Mouse (Mus musculus) heart, embryonic 12.5 days (tissue): Measurements from ENCODE around the gene Abt1. TPM values are rescaled to one million over a fixed set of nuclear protein-coding genes. Genes with fewer than 3 reads are reported as not detected.
A peak's percentile ranks its signal among the peaks of the same experiment; 100 is the strongest.

ENCODE experiments used
- ATAC-seq: fragments of 200-750 bp; cut with Nextera tagmentation; 2 replicates; pipeline ENCODE4 v1.8.0; 2017; ENCODE audit warnings: moderate TSS enrichment, moderate library complexity; ENCODE audit not compliant: insufficient number of reproducible peaks, low FRiP score
- H3K27ac ChIP-seq: fragments of 300-500 bp; sonication (generic); 2 replicates; pipeline ENCODE4 v1.5.1; 2016; ENCODE audit warnings: mild to moderate bottlenecking, moderate library complexity; ENCODE audit not compliant: poor library complexity, severe bottlenecking
- H3K27me3 ChIP-seq: fragments of 300-500 bp; sonication (generic); replicated peaks from 2 replicates; pipeline ENCODE4 v1.6.1; 2016; ENCODE audit warnings: mild to moderate bottlenecking, moderate library complexity
- H3K36me3 ChIP-seq: fragments of 300-500 bp; sonication (generic); 2 replicates; pipeline ENCODE4 v1.6.1; 2016; ENCODE audit warnings: mild to moderate bottlenecking, moderate library complexity
- H3K4me1 ChIP-seq: fragments of 300-500 bp; sonication (generic); replicated peaks from 2 replicates; pipeline ENCODE4 v1.6.1; 2016; ENCODE audit warnings: mild to moderate bottlenecking
- H3K4me2 ChIP-seq: fragments of 300-500 bp; sonication (generic); 2 replicates; pipeline ENCODE4 v1.6.1; 2016; ENCODE audit warnings: mild to moderate bottlenecking, moderate library complexity
- H3K4me3 ChIP-seq: fragments of 300-500 bp; sonication (generic); 2 replicates; pipeline ENCODE4 v1.5.1; 2016; ENCODE audit warnings: mild to moderate bottlenecking
- H3K9ac ChIP-seq: fragments of 300-500 bp; sonication (generic); 2 replicates; pipeline ENCODE4 v1.6.1; 2016; ENCODE audit warnings: mild to moderate bottlenecking, moderate library complexity
- H3K9me3 ChIP-seq: fragments of 300-500 bp; sonication (generic); replicated peaks from 2 replicates; pipeline ENCODE4 v1.6.1; 2016; ENCODE audit warnings: mild to moderate bottlenecking, moderate library complexity
- WGBS: fragments of 180-500 bp; shearing (Covaris S2); methylation state at CpG from one replicate; pipeline ENCODE4 v1.1.7; 2016; 5-methylcytosine and 5-hydroxymethylcytosine counted together
- polyA plus RNA-seq: library from polyadenylated mRNA; unstranded; fragments of >200 nt; fragmentation: Nextera tagmentation; extraction: Ambion mirVana; gene quantifications from 2 replicates; pipeline ENCODE4 v1.2.1, GENCODE M21; 2016

Gene Abt1
- polyA plus RNA-seq, 1 experiment from 2014 or later, result 8.1 TPM

GRCm38 (mm10) chr13:23431351-23431771 is 7.7 kb upstream of the Abt1 start:
- Histone ChIP-seq H3K27me3 (no peaks in the 10 kb centered on the region), H3K4me1 (peaks cover 22% of the 10 kb centered on the region; the same call in 1 of the 2 replicates), H3K4me2 (peak overlapping the region; percentile 71), H3K36me3 (no peaks in the 10 kb centered on the region), H3K4me3 (peak overlapping the region; percentile 67), H3K9me3 (no peaks in the 10 kb centered on the region), H3K27ac (peak overlapping the region; percentile 91), H3K9ac (peak overlapping the region; percentile 78)
- ATAC-seq, result peak; percentile 67
- WGBS, result under 1% methylated on average over 15 of the region's 15 CpGs

GRCm38 (mm10) chr13:23430734-23431133 is 7.1 kb upstream of the Abt1 start:
- Histone ChIP-seq H3K27ac (peak overlapping the region; percentile 91), H3K9me3 (no peaks in the 10 kb centered on the region), H3K4me3 (peak overlapping the region; percentile 67), H3K4me1 (peaks cover 22% of the 10 kb centered on the region; the same call in 1 of the 2 replicates), H3K36me3 (no peaks in the 10 kb centered on the region), H3K9ac (peak overlapping the region; percentile 78), H3K27me3 (no peaks in the 10 kb centered on the region), H3K4me2 (peak overlapping the region; percentile 71)
- ATAC-seq, result peak; percentile 67
- WGBS, result under 1% methylated on average over 17 of the region's 17 CpGs

GRCm38 (mm10) chr13:23429771-23430380 is 6.2 kb upstream of the Abt1 start:
- ATAC-seq, result no peak
- Histone ChIP-seq H3K27ac (peak overlapping the region; percentile 91; the same call in 1 of the 2 replicates), H3K4me3 (peak overlapping the region; percentile 67), H3K36me3 (no peaks in the 10 kb centered on the region), H3K9me3 (no peaks in the 10 kb centered on the region), H3K4me1 (peaks cover 25% of the 10 kb centered on the region; the same call in 1 of the 2 replicates), H3K4me2 (peak overlapping the region; percentile 71), H3K9ac (peak overlapping the region; percentile 78), H3K27me3 (no peaks in the 10 kb centered on the region)
- 38% methylated on average over 10 of the region's 10 CpGs for WGBS

GRCm38 (mm10) chr13:23428166-23428993 is 4.7 kb upstream of the Abt1 start:
- Histone ChIP-seq H3K4me3 (no peak overlapping the region), H3K9ac (no peak overlapping the region), H3K4me1 (peaks cover 20% of the 10 kb centered on the region; the same call in 1 of the 2 replicates), H3K36me3 (no peaks in the 10 kb centered on the region), H3K4me2 (peak overlapping the region; percentile 7), H3K27ac (no peak overlapping the region), H3K27me3 (no peaks in the 10 kb centered on the region), H3K9me3 (no peaks in the 10 kb centered on the region)
- WGBS, result 51% methylated on average over 16 of the region's 16 CpGs
- no peak for ATAC-seq

- Histone ChIP-seq H3K9me3 (no peaks in the 10 kb centered on the region), H3K9ac (no peak overlapping the region), H3K36me3 (peaks cover under 1% of the 10 kb centered on the region; the same call in 1 of the 2 replicates), H3K27me3 (no peaks in the 10 kb centered on the region), H3K4me1 (peaks cover 26% of the 10 kb centered on the region), H3K4me3 (no peak overlapping the region), H3K27ac (no peak overlapping the region), H3K4me2 (0 out of 2 replicates have a peak overlapping the region, but pooled peaks have one; percentile 0)
- no peak for ATAC-seq
- WGBS, result 62% methylated on average over 10 of the region's 10 CpGs
Observed at GRCm38 (mm10) chr13:23427401-23427910, 3.8 kb upstream of the Abt1 start.

- H3K4me2 ChIP-seq, result 0 out of 2 replicates have a peak overlapping the region, but pooled peaks have one; percentile 0
- no peak overlapping the region for H3K27ac ChIP-seq
- peaks cover 28% of the 10 kb centered on the region for H3K4me1 ChIP-seq
- no peak for ATAC-seq
- WGBS, result 17% methylated on average over 14 of the region's 14 CpGs
- H3K27me3 ChIP-seq, result no peaks in the 10 kb centered on the region
- no peak overlapping the region for H3K4me3 ChIP-seq
- H3K9ac ChIP-seq, result no peak overlapping the region
- H3K36me3 ChIP-seq, result peaks cover 6% of the 10 kb centered on the region
- no peaks in the 10 kb centered on the region for H3K9me3 ChIP-seq
Observed at GRCm38 (mm10) chr13:23426922-23427321, 3.3 kb upstream of the Abt1 start.

- peaks cover 12% of the 10 kb centered on the region for H3K36me3 ChIP-seq
- no peak overlapping the region for H3K4me3 ChIP-seq
- no peak overlapping the region for H3K27ac ChIP-seq
- 12% methylated on average over 8 of the region's 8 CpGs for WGBS
- no peaks in the 10 kb centered on the region for H3K27me3 ChIP-seq
- no peak for ATAC-seq
- H3K4me2 ChIP-seq, result no peak overlapping the region
- H3K9me3 ChIP-seq, result no peaks in the 10 kb centered on the region
- peaks cover 28% of the 10 kb centered on the region for H3K4me1 ChIP-seq
- no peak overlapping the region for H3K9ac ChIP-seq
Observed at GRCm38 (mm10) chr13:23426335-23426734, 2.7 kb upstream of the Abt1 start.

GRCm38 (mm10) chr13:23425505-23425904 is 1.8 kb upstream of the Abt1 start:
- Histone ChIP-seq H3K4me2 (peak overlapping the region; percentile 72), H3K4me3 (no peak overlapping the region), H3K4me1 (peaks cover 28% of the 10 kb centered on the region), H3K36me3 (peaks cover 20% of the 10 kb centered on the region), H3K27me3 (no peaks in the 10 kb centered on the region), H3K9me3 (no peaks in the 10 kb centered on the region), H3K9ac (no peak overlapping the region), H3K27ac (no peak overlapping the region)
- WGBS, result 4% methylated on average over 9 of the region's 9 CpGs
- no peak for ATAC-seq

GRCm38 (mm10) chr13:23424494-23425325 is 1.0 kb upstream of the Abt1 start:
- Histone ChIP-seq H3K9me3 (no peaks in the 10 kb centered on the region), H3K36me3 (peaks cover 28% of the 10 kb centered on the region), H3K4me1 (peaks cover 26% of the 10 kb centered on the region), H3K27me3 (no peaks in the 10 kb centered on the region), H3K9ac (peak overlapping the region; percentile 42; the same call in 1 of the 2 replicates), H3K27ac (0 out of 2 replicates have a peak overlapping the region, but pooled peaks have one; percentile 34), H3K4me2 (peak overlapping the region; percentile 72), H3K4me3 (peak overlapping the region; percentile 32)
- ATAC-seq, result peak; percentile 85
- 1% methylated on average over 25 of the region's 25 CpGs for WGBS

GRCm38 (mm10) chr13:23424052-23424380 is 350 bp upstream of the Abt1 start:
- ATAC-seq, result no peak
- Histone ChIP-seq H3K4me2 (peak overlapping the region; percentile 98), H3K27ac (peak overlapping the region; percentile 79), H3K36me3 (peaks cover 33% of the 10 kb centered on the region), H3K9me3 (no peaks in the 10 kb centered on the region), H3K9ac (peak overlapping the region; percentile 64), H3K27me3 (no peaks in the 10 kb centered on the region), H3K4me1 (peaks cover 19% of the 10 kb centered on the region), H3K4me3 (peak overlapping the region; percentile 97)
- WGBS, result under 1% methylated on average over 7 of the region's 7 CpGs
